Mouse (Mus musculus) hindbrain, embryonic 15.5 days (tissue): Measurements from ENCODE around the gene Syne1. TPM values are rescaled to one million over a fixed set of nuclear protein-coding genes. Genes with fewer than 3 reads are reported as not detected.

ENCODE experiments used
- ATAC-seq: fragments of 200-750 bp; cut with Nextera tagmentation; 2 replicates; pipeline ENCODE4 v1.8.0; 2017; ENCODE audit warnings: low read depth, moderate number of reproducible peaks, moderate TSS enrichment; ENCODE audit not compliant: low FRiP score
- H3K27ac ChIP-seq: fragments of 300-500 bp; sonication (generic); replicated peaks from 2 replicates; pipeline ENCODE4 v1.5.1; 2015; ENCODE audit warnings: mild to moderate bottlenecking, inconsistent platforms
- H3K27me3 ChIP-seq: fragments of 300-500 bp; sonication (generic); 2 replicates; pipeline ENCODE4 v1.6.1; 2015; ENCODE audit warnings: control low read depth, inconsistent platforms
- H3K36me3 ChIP-seq: fragments of 300-500 bp; sonication (generic); 2 replicates; pipeline ENCODE4 v1.6.1; 2015; ENCODE audit warnings: control low read depth, inconsistent platforms
- H3K4me1 ChIP-seq: fragments of 300-500 bp; sonication (generic); replicated peaks from 2 replicates; pipeline ENCODE4 v1.6.1; 2015; ENCODE audit warnings: control low read depth, inconsistent platforms
- H3K4me2 ChIP-seq: fragments of 300-500 bp; sonication (generic); 2 replicates; pipeline ENCODE4 v1.6.1; 2015; ENCODE audit warnings: moderate library complexity, mild to moderate bottlenecking, inconsistent platforms
- H3K4me3 ChIP-seq: fragments of 300-500 bp; sonication (generic); 2 replicates; pipeline ENCODE4 v1.5.1; 2015; ENCODE audit warnings: mild to moderate bottlenecking, inconsistent platforms
- H3K9ac ChIP-seq: fragments of 300-500 bp; sonication (generic); 2 replicates; pipeline ENCODE4 v1.6.1; 2015; ENCODE audit warnings: inconsistent platforms
- H3K9me3 ChIP-seq: fragments of 300-500 bp; sonication (generic); 2 replicates; pipeline ENCODE4 v1.6.1; 2016; ENCODE audit warnings: control low read depth, inconsistent platforms
- WGBS: fragments of 180-500 bp; shearing (Covaris S2); methylation state at CpG from one replicate; pipeline ENCODE4 v1.1.7; 2015; 5-methylcytosine and 5-hydroxymethylcytosine counted together
- polyA plus RNA-seq: library from polyadenylated mRNA; unstranded; fragments of >200 nt; fragmentation: Nextera tagmentation; extraction: Ambion mirVana; gene quantifications from 2 replicates; pipeline ENCODE4 v1.2.1, GENCODE M21; 2015

The Syne1 gene
- polyA plus RNA-seq, 1 experiment from 2014 or later, result 15.2 TPM

DNA sequence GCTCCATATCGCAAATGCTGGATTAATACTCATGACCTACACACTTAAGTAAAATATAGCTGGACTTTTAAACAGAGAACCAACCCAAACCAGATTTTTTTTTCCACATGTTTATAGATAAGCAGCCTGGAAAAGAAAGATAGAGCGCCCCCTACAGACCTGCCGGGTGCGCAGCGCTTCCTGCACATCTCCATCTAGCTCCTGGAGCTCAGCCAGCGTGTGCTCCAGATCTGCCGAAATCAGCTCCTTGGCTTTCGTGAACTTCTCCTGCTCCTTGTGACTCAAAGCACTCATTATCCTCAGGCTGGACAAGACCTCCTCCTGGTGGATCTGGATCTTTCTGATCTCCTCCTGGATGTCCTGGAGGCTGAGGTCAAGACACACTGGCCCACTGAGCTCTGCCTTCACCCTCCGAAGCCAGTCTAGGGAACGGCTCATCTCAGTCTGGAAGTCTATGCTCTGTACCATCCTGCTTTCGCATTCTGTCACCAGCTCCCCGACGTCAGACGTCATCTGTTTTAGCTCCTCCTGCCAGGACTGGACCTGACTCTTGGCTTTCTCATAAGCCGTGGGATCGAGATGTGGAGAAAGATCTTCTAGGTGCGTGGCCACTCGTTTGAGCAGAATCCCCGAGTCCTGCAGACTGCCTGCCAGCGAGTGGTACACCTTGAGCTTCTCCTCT, 323.7 kb downstream of the Syne1 start:
- H3K36me3 ChIP-seq, result 0 out of 2 replicates have a peak, but pooled peaks cover 7% of the 10 kb centered on the region
- H3K27me3 ChIP-seq, result no peaks in the 10 kb centered on the region
- H3K4me2 ChIP-seq, result no peak overlapping the region
- H3K9ac ChIP-seq, result no peak overlapping the region
- H3K9me3 ChIP-seq, result no peaks in the 10 kb centered on the region
- no peak overlapping the region for H3K4me3 ChIP-seq
- ATAC-seq, result no peak
- WGBS, result 80% methylated on average over 20 of the region's 20 CpGs
- no peaks in the 10 kb centered on the region for H3K4me1 ChIP-seq
- H3K27ac ChIP-seq, result no peak overlapping the region

DNA sequence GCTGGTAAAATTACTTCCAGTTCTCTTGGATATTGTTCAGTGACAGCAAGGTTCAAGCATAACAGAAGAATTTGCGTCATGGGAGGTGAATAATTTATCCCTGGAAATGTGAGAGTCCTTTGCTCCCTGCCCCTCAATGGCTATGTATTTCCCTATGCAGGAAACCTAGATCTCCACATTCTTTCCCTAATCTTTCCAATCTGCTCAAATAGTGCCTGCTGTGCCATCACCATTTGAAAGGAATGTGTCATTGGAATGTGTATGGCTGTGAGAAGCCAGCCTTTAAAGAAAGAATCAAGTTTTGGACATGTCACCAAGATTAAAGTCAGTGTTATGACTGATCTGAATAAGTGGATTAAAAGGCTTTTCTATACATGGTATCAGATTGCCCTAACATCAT, 335.3 kb downstream of the Syne1 start:
- no peak overlapping the region for H3K4me2 ChIP-seq
- 63% methylated on average over 1 of the region's 1 CpGs for WGBS
- H3K27me3 ChIP-seq, result no peaks in the 10 kb centered on the region
- no peak for ATAC-seq
- H3K36me3 ChIP-seq, result no peaks in the 10 kb centered on the region; the same call in 1 of the 2 replicates
- no peak overlapping the region for H3K9ac ChIP-seq
- H3K27ac ChIP-seq, result no peak overlapping the region
- H3K9me3 ChIP-seq, result no peaks in the 10 kb centered on the region
- H3K4me3 ChIP-seq, result no peak overlapping the region
- no peaks in the 10 kb centered on the region for H3K4me1 ChIP-seq

DNA sequence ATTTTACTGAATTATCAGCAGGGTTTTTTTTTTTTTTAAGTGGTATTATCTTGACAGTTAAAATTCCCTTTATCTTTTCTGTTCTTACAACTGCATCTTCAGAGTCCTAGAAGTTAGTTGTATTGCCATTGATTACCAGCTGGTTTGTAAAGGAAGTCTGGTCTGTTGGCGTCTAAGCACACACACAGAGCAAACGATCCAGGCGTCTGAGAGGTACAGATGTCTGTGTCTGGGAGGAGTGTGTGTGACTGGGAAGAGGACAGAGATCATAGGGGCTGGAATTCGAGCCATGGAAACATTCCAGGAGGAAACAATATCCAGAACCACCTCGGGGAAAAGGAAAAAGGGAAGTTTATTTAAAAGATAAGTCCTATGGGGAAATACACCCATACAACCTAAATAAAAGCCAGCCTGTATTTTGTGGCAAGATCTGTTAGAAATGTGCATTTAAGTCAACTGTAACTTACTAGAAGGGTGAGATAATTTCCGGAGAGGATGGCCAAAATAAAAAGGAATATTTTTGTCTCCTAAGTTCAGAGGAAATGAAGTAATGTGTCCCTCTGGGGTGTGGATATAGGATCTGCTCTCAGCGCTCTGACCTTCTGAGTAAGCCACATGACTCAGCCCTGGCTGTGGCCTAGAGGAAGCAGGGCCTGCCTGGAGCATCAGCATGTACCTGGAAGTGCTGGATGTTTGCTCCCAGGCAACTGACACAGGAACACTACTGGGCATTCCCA, 343.2 kb downstream of the Syne1 start:
- Histone ChIP-seq H3K27me3 (no peaks in the 10 kb centered on the region), H3K27ac (no peak overlapping the region), H3K4me2 (no peak overlapping the region), H3K36me3 (no peaks in the 10 kb centered on the region), H3K9ac (no peak overlapping the region), H3K4me1 (peaks cover 4% of the 10 kb centered on the region; the same call in 1 of the 2 replicates), H3K4me3 (no peak overlapping the region), H3K9me3 (no peaks in the 10 kb centered on the region)
- 52% methylated on average over 7 of the region's 7 CpGs for WGBS
- ATAC-seq, result no peak

DNA sequence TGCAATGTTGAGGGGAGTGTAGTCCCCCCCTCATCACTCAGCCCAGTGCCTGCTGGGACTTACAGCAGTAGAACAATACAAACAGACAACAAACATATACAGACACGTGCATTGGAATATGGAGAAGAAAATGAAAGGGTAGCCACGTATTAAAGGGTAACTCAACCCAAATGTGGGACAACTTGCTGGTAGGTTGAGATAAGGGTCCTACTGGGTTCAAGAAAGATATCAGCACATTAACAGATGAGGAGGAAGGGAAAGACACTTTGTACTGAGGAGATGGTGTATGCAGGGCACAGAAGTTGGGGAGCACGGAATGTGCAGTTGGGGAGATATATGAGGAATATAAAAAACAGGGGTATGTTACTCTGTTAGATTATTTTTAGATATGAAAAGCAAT, 345.3 kb downstream of the Syne1 start:
- 86% methylated on average over 3 of the region's 3 CpGs for WGBS
- H3K27ac ChIP-seq, result no peak overlapping the region
- no peak for ATAC-seq

DNA sequence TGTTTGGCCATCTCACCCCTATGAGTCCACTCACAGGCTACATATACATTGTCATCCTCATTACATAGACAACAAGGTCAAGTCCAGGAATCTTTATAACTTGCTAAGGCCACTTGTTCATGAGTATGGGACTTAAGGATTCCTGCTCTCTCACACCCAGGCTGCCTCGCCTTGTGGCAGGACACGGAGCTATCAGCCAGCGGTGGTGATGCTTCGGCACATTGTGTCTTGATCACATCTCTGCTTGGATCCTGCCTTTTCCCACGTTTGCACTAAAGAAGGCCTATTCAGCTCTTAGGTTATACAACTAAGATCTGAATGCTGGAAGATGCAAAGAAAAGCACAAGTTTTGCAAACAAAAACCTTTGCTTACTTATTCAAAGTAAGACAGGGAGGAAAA, 345.7 kb downstream of the Syne1 start:
- no peaks in the 10 kb centered on the region for H3K27me3 ChIP-seq

More for the DNA sequence above, 345.3 kb downstream of the Syne1 start:
- H3K4me3 ChIP-seq, result no peak overlapping the region
- no peaks in the 10 kb centered on the region for H3K9me3 ChIP-seq
- no peak overlapping the region for H3K9ac ChIP-seq
- H3K4me2 ChIP-seq, result no peak overlapping the region
- no peaks in the 10 kb centered on the region for H3K36me3 ChIP-seq
- H3K27me3 ChIP-seq, result no peaks in the 10 kb centered on the region
- peaks cover 4% of the 10 kb centered on the region; the same call in 1 of the 2 replicates for H3K4me1 ChIP-seq

DNA sequence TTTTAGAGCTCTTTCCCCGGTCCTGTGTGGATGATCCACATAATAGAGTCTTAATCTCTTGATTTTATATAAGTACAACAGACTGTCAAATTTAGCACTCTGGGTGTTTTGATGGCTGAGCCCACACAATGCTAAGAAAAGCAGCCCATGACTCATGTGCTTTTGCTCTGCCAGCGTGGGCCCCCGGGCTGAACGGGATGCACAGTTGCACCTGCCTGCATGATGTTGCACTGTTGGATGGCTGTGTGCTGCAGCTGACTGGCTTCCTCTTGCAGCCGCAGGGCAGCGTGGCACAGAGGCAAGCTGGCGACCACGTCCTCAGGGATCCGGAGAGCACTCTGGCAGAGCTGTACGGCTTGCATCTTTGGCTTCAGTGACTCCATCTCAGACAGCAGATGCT, 347.4 kb downstream of the Syne1 start:
- H3K36me3 ChIP-seq, result no peaks in the 10 kb centered on the region
- ATAC-seq, result peak; percentile 84
- H3K9me3 ChIP-seq, result no peaks in the 10 kb centered on the region
- 47% methylated on average over 10 of the region's 10 CpGs for WGBS
- H3K4me2 ChIP-seq, result no peak overlapping the region
- H3K27ac ChIP-seq, result peak overlapping the region; percentile 30; the same call in 1 of the 2 replicates
- peaks cover 4% of the 10 kb centered on the region; the same call in 1 of the 2 replicates for H3K4me1 ChIP-seq
- no peaks in the 10 kb centered on the region for H3K27me3 ChIP-seq
- H3K4me3 ChIP-seq, result no peak overlapping the region
- H3K9ac ChIP-seq, result no peak overlapping the region

More for the DNA sequence above, 345.7 kb downstream of the Syne1 start:
- ATAC-seq, result no peak
- peaks cover 4% of the 10 kb centered on the region; the same call in 1 of the 2 replicates for H3K4me1 ChIP-seq
- no peak overlapping the region for H3K9ac ChIP-seq
- no peak overlapping the region for H3K4me3 ChIP-seq
- no peaks in the 10 kb centered on the region for H3K36me3 ChIP-seq
- 80% methylated on average over 5 of the region's 5 CpGs for WGBS
- no peak overlapping the region for H3K4me2 ChIP-seq
- H3K9me3 ChIP-seq, result no peaks in the 10 kb centered on the region
- no peak overlapping the region for H3K27ac ChIP-seq

DNA sequence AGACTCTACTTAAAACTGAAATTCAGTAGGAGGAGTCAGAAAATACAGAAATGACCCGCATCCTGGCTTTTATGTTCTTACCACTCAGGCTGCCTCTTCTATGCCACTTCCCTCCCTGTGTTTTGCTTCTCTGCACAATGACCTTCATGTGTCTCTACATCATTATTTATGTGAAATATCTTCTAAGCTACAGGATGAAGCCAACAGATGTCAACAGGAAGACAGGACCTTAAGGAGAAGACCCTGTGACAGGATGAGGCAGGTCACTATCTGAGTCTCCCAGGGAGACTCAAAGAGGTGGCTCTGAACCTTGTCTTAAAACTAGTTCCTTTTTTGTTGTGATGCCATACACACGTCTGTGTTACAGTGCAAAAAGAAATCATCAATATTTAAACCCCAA, 353.9 kb downstream of the Syne1 start:
- no peaks in the 10 kb centered on the region for H3K36me3 ChIP-seq
- H3K4me1 ChIP-seq, result peaks cover 16% of the 10 kb centered on the region
- H3K27ac ChIP-seq, result no peak overlapping the region
- H3K27me3 ChIP-seq, result no peaks in the 10 kb centered on the region
- H3K4me2 ChIP-seq, result no peak overlapping the region
- no peak overlapping the region for H3K9ac ChIP-seq
- no peak overlapping the region for H3K4me3 ChIP-seq
- no peak for ATAC-seq
- 80% methylated on average over 2 of the region's 2 CpGs for WGBS
- H3K9me3 ChIP-seq, result no peaks in the 10 kb centered on the region

DNA sequence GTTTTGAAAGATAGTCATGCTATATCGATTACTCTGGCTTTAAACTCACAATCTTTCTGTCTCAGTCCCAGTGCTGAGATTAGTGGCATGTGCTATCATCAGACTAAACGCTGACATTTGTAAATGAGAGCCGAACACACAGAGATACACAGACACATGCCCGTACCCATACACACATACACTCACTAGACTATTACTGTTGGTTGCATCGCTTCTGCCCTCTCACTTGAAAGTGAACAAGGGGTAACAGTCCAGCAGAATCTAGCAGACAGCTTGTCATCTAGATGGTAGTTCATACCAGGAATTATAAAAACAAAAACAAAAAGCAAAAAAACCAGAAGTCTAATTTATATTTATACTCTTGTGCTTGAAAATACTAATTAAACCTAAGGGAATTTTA, 355.0 kb downstream of the Syne1 start:
- Histone ChIP-seq H3K4me2 (no peak overlapping the region), H3K4me3 (no peak overlapping the region), H3K36me3 (no peaks in the 10 kb centered on the region), H3K4me1 (peaks cover 16% of the 10 kb centered on the region), H3K27ac (no peak overlapping the region), H3K9ac (no peak overlapping the region), H3K27me3 (no peaks in the 10 kb centered on the region), H3K9me3 (no peaks in the 10 kb centered on the region)
- WGBS, result 88% methylated on average over 5 of the region's 5 CpGs
- no peak for ATAC-seq

DNA sequence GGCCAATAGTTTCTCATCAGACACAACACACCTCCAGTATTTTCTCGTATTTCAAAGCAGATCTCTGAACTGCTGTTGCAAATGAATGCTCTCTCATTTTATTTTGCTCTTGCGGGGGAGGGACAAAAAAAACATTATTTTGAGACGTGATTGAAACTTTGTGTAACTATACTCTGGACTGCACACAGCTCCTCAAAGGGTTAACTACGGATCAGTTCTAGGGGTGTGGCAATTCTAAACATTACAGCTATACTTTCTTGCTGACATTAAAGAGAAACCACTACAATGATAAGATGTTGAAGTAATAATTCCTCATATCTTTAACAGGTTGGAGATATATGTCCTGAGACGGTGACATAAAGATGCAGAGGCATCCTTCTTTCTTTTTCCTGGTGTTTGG, 356.0 kb downstream of the Syne1 start:
- Histone ChIP-seq H3K9ac (no peak overlapping the region), H3K4me3 (peak overlapping the region; percentile 49; the same call in 1 of the 2 replicates), H3K36me3 (no peaks in the 10 kb centered on the region), H3K27ac (peak overlapping the region; percentile 92; the same call in 1 of the 2 replicates), H3K9me3 (no peaks in the 10 kb centered on the region), H3K4me1 (peaks cover 16% of the 10 kb centered on the region), H3K27me3 (no peaks in the 10 kb centered on the region), H3K4me2 (peak overlapping the region; percentile 65)
- ATAC-seq, result no peak
- WGBS, result 69% methylated on average over 5 of the region's 5 CpGs

DNA sequence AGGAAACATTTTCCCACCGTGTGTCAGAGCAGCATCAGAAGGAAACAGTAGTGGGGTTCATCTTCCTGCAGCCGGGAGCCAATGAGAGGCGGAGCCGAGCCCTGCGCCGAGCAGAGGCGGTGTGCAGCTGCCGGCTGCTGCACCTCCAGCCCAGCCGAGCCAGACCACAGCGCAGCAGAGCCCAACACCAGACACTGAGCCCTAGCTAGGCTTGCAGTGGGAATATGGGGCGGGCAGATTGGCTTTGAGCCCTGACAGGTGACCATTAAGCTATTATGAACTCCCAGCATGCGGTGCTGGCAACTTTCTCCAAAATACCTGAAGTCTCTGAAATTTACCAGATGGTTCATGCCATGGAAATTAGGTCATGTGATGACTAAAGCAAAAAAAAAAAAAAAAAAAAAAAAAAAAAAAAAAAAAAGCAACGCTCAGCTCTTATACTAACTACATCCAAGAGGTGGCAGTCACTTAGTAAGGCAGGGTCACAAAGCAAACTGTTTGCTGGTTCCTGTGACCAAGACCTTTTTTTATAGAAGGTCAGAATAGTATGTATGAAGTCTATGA, 356.5 kb downstream of the Syne1 start:
- ATAC-seq, result peak; percentile 99
- under 1% methylated on average over 13 of the region's 13 CpGs for WGBS
- H3K4me1 ChIP-seq, result peaks cover 16% of the 10 kb centered on the region
- no peaks in the 10 kb centered on the region for H3K27me3 ChIP-seq
- H3K9me3 ChIP-seq, result no peaks in the 10 kb centered on the region
- no peaks in the 10 kb centered on the region for H3K36me3 ChIP-seq
- H3K4me2 ChIP-seq, result peak overlapping the region; percentile 65
- peak overlapping the region; percentile 49 for H3K4me3 ChIP-seq
- H3K27ac ChIP-seq, result peak overlapping the region; percentile 92
- peak overlapping the region; percentile 54 for H3K9ac ChIP-seq

DNA sequence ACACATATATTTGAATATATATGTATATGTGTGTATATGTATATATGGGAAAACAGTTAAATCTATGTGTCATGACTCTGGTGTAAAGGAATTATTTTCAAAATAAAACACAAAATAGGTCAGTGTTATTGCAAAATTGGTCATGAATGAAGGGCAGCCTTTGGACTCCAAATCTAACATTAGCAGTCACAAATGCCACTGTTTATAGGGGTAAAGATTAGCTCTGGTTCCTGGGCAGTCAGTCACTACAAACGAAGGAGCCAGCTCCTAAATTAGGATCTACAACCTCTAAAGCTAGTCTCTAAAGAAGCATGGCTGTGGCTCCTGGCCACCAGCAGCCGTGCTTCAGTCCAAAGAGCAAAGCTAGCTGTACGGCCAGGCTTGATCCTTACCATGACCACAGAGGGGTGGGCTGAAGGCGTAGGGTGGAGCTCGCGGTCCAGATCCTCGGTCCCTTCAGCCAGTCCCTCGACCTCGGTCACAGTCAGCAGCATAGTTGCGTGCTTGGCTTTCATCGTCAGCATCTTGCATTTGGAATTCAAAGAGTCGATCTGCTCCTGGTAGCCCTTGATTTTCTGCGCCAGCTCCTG, 357.1 kb downstream of the Syne1 start:
- no peaks in the 10 kb centered on the region for H3K9me3 ChIP-seq
- no peaks in the 10 kb centered on the region for H3K27me3 ChIP-seq
- peak overlapping the region; percentile 49 for H3K4me3 ChIP-seq
- WGBS, result 2% methylated on average over 13 of the region's 13 CpGs
- H3K4me1 ChIP-seq, result peaks cover 16% of the 10 kb centered on the region
- H3K9ac ChIP-seq, result peak overlapping the region; percentile 54
- peak; percentile 93 for ATAC-seq
- peak overlapping the region; percentile 65 for H3K4me2 ChIP-seq
- H3K27ac ChIP-seq, result peak overlapping the region; percentile 92
- no peaks in the 10 kb centered on the region for H3K36me3 ChIP-seq
